Mouse (Mus musculus) MEL (cell line): ENCODE results near the gene Mylk3. TPM values are rescaled to one million over a fixed set of nuclear protein-coding genes. Genes with fewer than 3 reads are reported as not detected.

Experiments used
- DNase-seq: peaks from one replicate; pipeline ENCODE4 v3.0.0; 2011; ENCODE audit warnings: low read depth, low spot score
- H3K27ac ChIP-seq: 2 replicates; pipeline ENCODE4 v1.5.1; 2012; ENCODE audit warnings: low read depth, mild to moderate bottlenecking, control low read depth, low read length, moderate library complexity; ENCODE audit not compliant: control insufficient read depth
- H3K27me3 ChIP-seq, 2 experiments: fragments of 150-350 bp in 1 of 2; sonication (generic) in 1 of 2; 2 replicates each; pipeline ENCODE4 v1.6.1; 2012; ENCODE audit warnings: low read length in 2 of 2, mild to moderate bottlenecking in 2 of 2, improper control_type of control experiment in 1 of 2, moderate library complexity in 1 of 2; ENCODE audit not compliant: insufficient read depth in 2 of 2, control insufficient read depth in 1 of 2
- H3K36me3 ChIP-seq, 2 experiments: 2 replicates each; pipeline ENCODE4 v1.6.1; 2012 to 2014; ENCODE audit warnings: low read length in 2 of 2, improper control_type of control experiment in 1 of 2, inconsistent platforms in 1 of 2, mild to moderate bottlenecking in 1 of 2; ENCODE audit not compliant: insufficient read depth in 2 of 2, control insufficient read depth in 1 of 2
- H3K4me1 ChIP-seq, 2 experiments: fragments of 150-350 bp in 1 of 2; sonication (generic) in 1 of 2; 2 replicates each; pipeline ENCODE4 v1.6.1; 2012; ENCODE audit warnings: low read length in 2 of 2, improper control_type of control experiment in 1 of 2, mild to moderate bottlenecking in 1 of 2; ENCODE audit not compliant: insufficient read depth in 2 of 2, control insufficient read depth in 1 of 2
- H3K4me3 ChIP-seq, 2 experiments: fragments of 150-350 bp in 1 of 2; sonication (generic) in 1 of 2; 2 replicates each; pipeline ENCODE4 v1.5.1; 2012; ENCODE audit warnings: low read depth in 2 of 2, low read length in 2 of 2, mild to moderate bottlenecking in 2 of 2, moderate library complexity in 2 of 2, control low read depth in 1 of 2, improper control_type of control experiment in 1 of 2; ENCODE audit not compliant: control insufficient read depth in 1 of 2, insufficient read depth in 1 of 2
- H3K79me2 ChIP-seq: 2 replicates; pipeline ENCODE4 v1.6.1; 2012; ENCODE audit warnings: mild to moderate bottlenecking, low read length, moderate library complexity; ENCODE audit not compliant: control insufficient read depth, poor library complexity, insufficient read depth
- H3K9ac ChIP-seq: 2 replicates; pipeline ENCODE4 v1.6.1; 2012; ENCODE audit warnings: low read depth, mild to moderate bottlenecking, control low read depth, low read length, moderate library complexity; ENCODE audit not compliant: control insufficient read depth, poor library complexity, severe bottlenecking
- H3K9me3 ChIP-seq: fragments of 150-350 bp; sonication (generic); replicated peaks from 2 replicates; pipeline ENCODE4 v1.6.1; 2012; ENCODE audit warnings: mild to moderate bottlenecking, low read length, improper control_type of control experiment, moderate library complexity; ENCODE audit not compliant: insufficient read depth
- CHD1 ChIP-seq: IDR thresholded peaks from 2 replicates; pipeline ENCODE4 v1.6.1; 2012; ENCODE audit warnings: low read depth, mild to moderate bottlenecking, inconsistent platforms, low read length, improper control_type of control experiment
- CHD2 ChIP-seq: IDR thresholded peaks from 2 replicates; pipeline ENCODE4 v1.6.1; 2011; ENCODE audit warnings: low read length, improper control_type of control experiment
- GABPA ChIP-seq: IDR thresholded peaks from 2 replicates; pipeline ENCODE4 v1.6.1; 2012; ENCODE audit warnings: low read depth, mild to moderate bottlenecking, inconsistent platforms, low read length, improper control_type of control experiment, moderate library complexity
- HCFC1 ChIP-seq: IDR thresholded peaks from 2 replicates; pipeline ENCODE4 v1.6.1; 2012; ENCODE audit warnings: low read depth, mild to moderate bottlenecking, inconsistent platforms, low read length, improper control_type of control experiment, moderate library complexity
- KAT2A ChIP-seq: conservative IDR thresholded peaks from 2 replicates; pipeline ENCODE4 v1.6.1; 2012; ENCODE audit warnings: low read depth, low read length, improper control_type of control experiment, inconsistent platforms
- MAFK ChIP-seq: IDR thresholded peaks from 2 replicates; pipeline ENCODE4 v1.6.1; 2011; ENCODE audit warnings: low read depth, mild to moderate bottlenecking, low read length, improper control_type of control experiment, borderline replicate concordance
- MAX ChIP-seq: IDR thresholded peaks from 2 replicates; pipeline ENCODE4 v1.6.1; 2011; ENCODE audit warnings: low read length, improper control_type of control experiment
- MYC ChIP-seq: IDR thresholded peaks from 2 replicates; pipeline ENCODE4 v1.6.1; 2011; ENCODE audit warnings: low read depth, mild to moderate bottlenecking, low read length, improper control_type of control experiment, moderate library complexity
- NELFE ChIP-seq: IDR thresholded peaks from 2 replicates; pipeline ENCODE4 v1.6.1; 2011; ENCODE audit warnings: low read depth, low read length, improper control_type of control experiment
- POLR2A ChIP-seq, 2 experiments: IDR thresholded peaks; 2 replicates each; pipeline ENCODE4 v1.6.1; 2011 to 2012; ENCODE audit warnings: low read length in 2 of 2, mild to moderate bottlenecking in 2 of 2, control low read depth in 1 of 2, improper control_type of control experiment in 1 of 2, low read depth in 1 of 2, moderate library complexity in 1 of 2; ENCODE audit not compliant: control insufficient read depth in 1 of 2, insufficient read depth in 1 of 2, poor library complexity in 1 of 2
- POLR2AphosphoS2 ChIP-seq: IDR thresholded peaks from 2 replicates; pipeline ENCODE4 v1.6.1; 2011; ENCODE audit warnings: low read length, improper control_type of control experiment
- POLR2AphosphoS5 ChIP-seq: IDR thresholded peaks from 2 replicates; pipeline ENCODE4 v1.6.1; 2012; ENCODE audit warnings: low read depth, borderline replicate concordance, mild to moderate bottlenecking, inconsistent platforms, low read length, moderate library complexity, mixed read lengths
- SIN3A ChIP-seq: IDR thresholded peaks from 2 replicates; pipeline ENCODE4 v1.6.1; 2012; ENCODE audit warnings: low read length, improper control_type of control experiment, inconsistent platforms
- SMC3 ChIP-seq: IDR thresholded peaks from 2 replicates; pipeline ENCODE4 v1.6.1; 2011; ENCODE audit warnings: low read depth, low read length, improper control_type of control experiment
- TAL1 ChIP-seq: IDR thresholded peaks from 2 replicates; pipeline ENCODE4 v1.6.1; 2012; ENCODE audit warnings: mild to moderate bottlenecking, inconsistent platforms, low read length, moderate library complexity, mixed read lengths
- TBP ChIP-seq: IDR thresholded peaks from 2 replicates; pipeline ENCODE4 v1.8.0; 2011; ENCODE audit warnings: low read depth, low read length, improper control_type of control experiment
- UBTF ChIP-seq: IDR thresholded peaks from 2 replicates; pipeline ENCODE4 v1.6.1; 2012; ENCODE audit warnings: low read depth, mild to moderate bottlenecking, inconsistent platforms, low read length, improper control_type of control experiment, moderate library complexity, borderline replicate concordance; ENCODE audit not compliant: insufficient read depth
- USF1 ChIP-seq: IDR thresholded peaks from 2 replicates; pipeline ENCODE4 v1.6.1; 2014; ENCODE audit warnings: low read depth, mild to moderate bottlenecking, inconsistent platforms, low read length, improper control_type of control experiment, moderate library complexity
- USF2 ChIP-seq, 2 experiments: IDR thresholded peaks; 2 replicates each; pipeline ENCODE4 v1.6.1; 2011 to 2012; ENCODE audit warnings: improper control_type of control experiment in 2 of 2, low read length in 2 of 2, borderline replicate concordance in 1 of 2, inconsistent platforms in 1 of 2, low read depth in 1 of 2, mild to moderate bottlenecking in 1 of 2; ENCODE audit not compliant: insufficient read depth in 1 of 2
- ZNF384 ChIP-seq: IDR thresholded peaks from 2 replicates; pipeline ENCODE4 v1.6.1; 2012; ENCODE audit warnings: low read depth, mild to moderate bottlenecking, inconsistent platforms, low read length, improper control_type of control experiment
- polyA plus RNA-seq, 2 experiments: library from polyadenylated mRNA; stranded (reverse) in 1 of 2; unstranded in 1 of 2; fragments of >175 nt in 1 of 2; fragments of >200 nt in 1 of 2; gene quantifications; 2 replicates each; pipeline versions ENCODE4 v1.2.1 to v1.2.4; 2012; ENCODE audit warnings: low replicate concordance in 2 of 2, low read depth in 1 of 2; ENCODE audit not compliant: insufficient read length in 2 of 2, insufficient read depth in 1 of 2, missing spikeins in 1 of 2
- total RNA-seq: library from RNA; depleted of rRNA; stranded (reverse); fragments of 300-350 nt; gene quantifications from 2 replicates; pipeline ENCODE4 v1.2.3, GENCODE M21; 2012

The Mylk3 gene
- total and polyA plus RNA-seq, 3 experiments, result 9.5 to 10.4 TPM; not detected in 1

- no peaks in the 10 kb centered on the region for H3K4me1 ChIP-seq
- H3K9me3 ChIP-seq, result no peaks in the 10 kb centered on the region
- H3K27ac ChIP-seq, result no peak overlapping the region
- H3K9ac ChIP-seq, result no peak overlapping the region
- no peaks in the 10 kb centered on the region for H3K36me3 ChIP-seq
- H3K79me2 ChIP-seq, result no peaks in the 10 kb centered on the region
- DNase-seq, result no peak
- H3K4me3 ChIP-seq, result no peak overlapping the region
- no peak for TF ChIP-seq USF1
- no peak for TF ChIP-seq TBP
- no peak for TF ChIP-seq ZNF384
- no peak for TF ChIP-seq MAFK
- TF ChIP-seq USF2 (IDR thresholded peaks at IDR 0.05; ENCODE audit: borderline replicate concordance in 1 of 2, insufficient read depth in 1 of 2, low read depth in 1 of 2, low read length in 2 of 2), result no peak
- no peak for TF ChIP-seq NELFE
- no peak for TF ChIP-seq TAL1
- TF ChIP-seq POLR2A (IDR thresholded peaks at IDR 0.05; ENCODE audit: control insufficient read depth in 1 of 2, insufficient read depth in 1 of 2, low read depth in 1 of 2, low read length in 2 of 2, poor library complexity in 1 of 2), result no peak
- TF ChIP-seq SMC3, result no peak
- TF ChIP-seq UBTF, result no peak
- no peak for TF ChIP-seq MAX
- TF ChIP-seq POLR2AphosphoS5, result no peak
- no peak for TF ChIP-seq SIN3A
- TF ChIP-seq MYC, result no peak
- TF ChIP-seq GABPA, result no peak
- no peak for TF ChIP-seq CHD2
- TF ChIP-seq KAT2A, result no peak
- no peaks in the 10 kb centered on the region for H3K27me3 ChIP-seq
These were observed 64.2 kb downstream of the Mylk3 start for GRCm38 (mm10) chr8:85321981-85322380.

- no peaks in the 10 kb centered on the region for H3K9me3 ChIP-seq
These were observed 67.6 kb downstream of the Mylk3 start for GRCm38 (mm10) chr8:85318534-85318933.

More at GRCm38 (mm10) chr8:85318534-85318933, 67.6 kb downstream of the Mylk3 start:
- no peak for DNase-seq
- Histone ChIP-seq H3K79me2 (no peaks in the 10 kb centered on the region), H3K27ac (no peak overlapping the region), H3K9ac (no peak overlapping the region), H3K4me3 (no peak overlapping the region), H3K27me3 (no peaks in the 10 kb centered on the region), H3K36me3 (no peaks in the 10 kb centered on the region; a peak in 1 of 4 replicates), H3K4me1 (no peaks in the 10 kb centered on the region)
- TF ChIP-seq MYC, result no peak
- TF ChIP-seq KAT2A, result no peak
- no peak for TF ChIP-seq POLR2AphosphoS2
- TF ChIP-seq HCFC1, result no peak
- no peak for TF ChIP-seq TBP
- no peak for TF ChIP-seq CHD1
- TF ChIP-seq POLR2A (IDR thresholded peaks at IDR 0.05; ENCODE audit: control insufficient read depth in 1 of 2, insufficient read depth in 1 of 2, low read depth in 1 of 2, low read length in 2 of 2, poor library complexity in 1 of 2), result no peak
- TF ChIP-seq ZNF384, result no peak
- TF ChIP-seq UBTF, result no peak
